Mouse (Mus musculus) brain, embryonic 14.5 days (tissue): ENCODE results near the gene Vmn2r19. TPM values are rescaled to one million over a fixed set of nuclear protein-coding genes. Genes with fewer than 3 reads are reported as not detected.
"Not testable (repeated sequence)": the region's sequence is repeated elsewhere in the genome, so short reads cannot be mapped to it uniquely, and the experiment has no call there.

ENCODE experiments used
- DNase-seq: peaks from one replicate; pipeline ENCODE4 v3.0.0-alpha.2; 2011; ENCODE audit warnings: low read depth
- CTCF ChIP-seq: fragments of 200-500 bp; IDR thresholded peaks from 2 replicates; pipeline ENCODE4 v1.5.1; 2012; ENCODE audit warnings: inconsistent platforms, mild to moderate bottlenecking, moderate library complexity, borderline replicate concordance; ENCODE audit not compliant: insufficient read depth, insufficient read length; ENCODE audit errors: extremely low read depth
- POLR2A ChIP-seq: fragments of 200-500 bp; IDR thresholded peaks from 2 replicates; pipeline ENCODE4 v1.6.1; 2012; ENCODE audit warnings: mild to moderate bottlenecking, inconsistent platforms, borderline replicate concordance; ENCODE audit not compliant: poor library complexity, insufficient read depth, insufficient read length, severe bottlenecking; ENCODE audit errors: extremely low read depth
- polyA plus RNA-seq: library from polyadenylated mRNA; depleted of rRNA; stranded (reverse); fragments of >200 nt; gene quantifications from 2 replicates; pipeline ENCODE4 v1.2.3, GENCODE M21; 2012; rRNA removed

Vmn2r19 gene
- polyA plus RNA-seq, 1 experiment, result not detected

GRCm38 (mm10) chr6:123292751-123293400 lies 15.3 kb upstream of the Vmn2r19 start:
- TF ChIP-seq POLR2A (no peak), CTCF (no peak)
- no peak for DNase-seq

- DNase-seq, result not testable (repeated sequence)
These were observed 14.6 kb upstream of the Vmn2r19 start for GRCm38 (mm10) chr6:123293509-123293908.

- TF ChIP-seq CTCF (no peak), POLR2A (no peak)
- no peak for DNase-seq
These were observed 11.4 kb upstream of the Vmn2r19 start for GRCm38 (mm10) chr6:123296687-123297086.

GRCm38 (mm10) chr6:123306315-123306714 lies 1.8 kb upstream of the Vmn2r19 start:
- not testable (repeated sequence) for DNase-seq

- TF ChIP-seq POLR2A, result no peak
- TF ChIP-seq CTCF, result no peak
- no peak for DNase-seq
These were observed 24.4 kb downstream of the Vmn2r19 start for GRCm38 (mm10) chr6:123332503-123332902.

GRCm38 (mm10) chr6:123340093-123340492 lies 32.0 kb downstream of the Vmn2r19 start:
- peak; percentile 10 for DNase-seq
- no peak for TF ChIP-seq POLR2A
- peak; percentile 40; the same call in 1 of the 2 replicates for TF ChIP-seq CTCF

- no peak for DNase-seq
- TF ChIP-seq CTCF, result no peak
- no peak for TF ChIP-seq POLR2A
These were observed 38.0 kb downstream of the Vmn2r19 start for GRCm38 (mm10) chr6:123346141-123346540.

Other genes starting within 250 kb of the Vmn2r19 start
- gene Clec4a2, start 201.9 kb upstream of the Vmn2r19 start, polyA plus RNA-seq, result 0.52 and 0.70 TPM in 2 replicates
- not detected in 2 replicates for gene Clec4b2, start 135.4 kb upstream of the Vmn2r19 start, polyA plus RNA-seq
- 0.38 and 0.82 TPM in 2 replicates for gene Clec4n, start 78.5 kb upstream of the Vmn2r19 start, polyA plus RNA-seq
- 0.15 TPM in 1 of 2 replicates, not detected in the other for gene Clec4d, start 46.2 kb upstream of the Vmn2r19 start, polyA plus RNA-seq
- not detected in 2 replicates for gene Clec4e, start 18.5 kb upstream of the Vmn2r19 start, polyA plus RNA-seq
- gene Vmn2r20, start 109.8 kb downstream of the Vmn2r19 start, polyA plus RNA-seq, result not detected in 2 replicates
- not detected in 2 replicates for gene Vmn2r21, start 225.1 kb downstream of the Vmn2r19 start, polyA plus RNA-seq